Comparison of ENCODE assay signal across 25 mouse cellular contexts in the genomic region with DNA sequence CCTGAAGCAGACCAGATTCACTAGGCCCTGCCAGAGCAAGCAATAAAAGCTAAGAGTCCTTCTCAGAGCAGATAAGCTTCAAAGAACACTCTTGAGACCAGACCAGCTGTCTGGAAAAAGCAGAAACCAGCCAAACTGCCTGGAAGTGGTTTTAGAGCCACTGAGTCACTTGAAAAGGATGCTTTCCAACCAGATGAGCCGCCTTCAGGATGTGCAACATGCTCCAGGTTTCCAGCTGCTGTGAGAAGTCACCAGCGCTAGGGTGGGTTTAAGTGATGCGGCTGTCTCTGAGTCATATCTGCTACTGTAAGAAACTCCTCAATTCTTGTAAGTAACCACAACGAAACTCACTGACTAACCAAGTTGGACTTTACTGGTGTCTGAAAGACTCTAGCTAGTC.
DNase-seq lines count a peak whose midpoint lies in the region; ATAC-seq and TF ChIP-seq lines count a peak whose summit lies in the region.
"Had no signal": no experiment of that assay in that cellular context is flagged by ENCODE, and none has a peak within 500 bp of the region (broad histone marks: within the 10 kb centered on the region; RNA-seq: fewer than 3 reads in every experiment).

No protein-coding gene starts in this region.

- no peaks in the 10 kb centered on the region for H3K79me3 ChIP-seq in C2C12 (ENCODE audit: low read depth)

- no peak overlapping the region for H3ac ChIP-seq in C2C12 (ENCODE audit: control insufficient read depth, insufficient read length, low read depth)

- ATAC-seq in heart, postnatal 0 days (ENCODE audit: insufficient read depth, low read depth): no peak
- no peak for ATAC-seq in hindbrain, embryonic 14.5 days (ENCODE audit: low FRiP score)
- no peak for ATAC-seq in erythroblast, adult 5-6 weeks (replicated peaks; ENCODE audit: low FRiP score, poor library complexity, severe bottlenecking)
- ATAC-seq: activated CD4-positive, CD25-positive, alpha-beta regulatory T cell, adult 4 months; forebrain, embryonic 16.5 days; inflammation-experienced regulatory T-cells, adult 6 months had no signal

- no peak overlapping the region for H3K4me3 ChIP-seq in heart, postnatal 0 days (ENCODE audit: low read depth, low read length)
- H3K4me3 ChIP-seq in C2C12 (ENCODE audit: insufficient read depth, poor library complexity, severe bottlenecking): no peak overlapping the region
- no peak overlapping the region for H3K4me3 ChIP-seq in hindbrain, embryonic 14.5 days (replicated peaks; ENCODE audit: low read length)
- H3K4me3 ChIP-seq: embryonic facial prominence, embryonic 13.5 days; gastrocnemius, adult 2 months; hindbrain, embryonic 13.5 days; neural tube, embryonic 13.5 days had no signal

- 57% methylated on average over 4 of the region's 4 CpGs for WGBS in heart, postnatal 0 days
- WGBS in hindbrain, embryonic 14.5 days: 92% methylated on average over 4 of the region's 4 CpGs

- H3K4me2 ChIP-seq in heart, postnatal 0 days (ENCODE audit: low read depth, low read length): no peak overlapping the region
- H3K4me2 ChIP-seq in hindbrain, embryonic 14.5 days (replicated peaks): no peak overlapping the region
- H3K4me2 ChIP-seq: embryonic facial prominence, embryonic 13.5 days; heart, embryonic 11.5 days; hindbrain, embryonic 13.5 days; neural tube, embryonic 13.5 days had no signal

- no peak for TF ChIP-seq EP300 in heart, postnatal 0 days (IDR thresholded peaks at IDR 0.05; ENCODE audit: low read depth)

- no peaks in the 10 kb centered on the region for H3K36me3 ChIP-seq in heart, postnatal 0 days (replicated peaks; ENCODE audit: control insufficient read depth, insufficient read depth, low read length)
- no peaks in the 10 kb centered on the region for H3K36me3 ChIP-seq in C2C12 (ENCODE audit: control insufficient read depth, insufficient read depth)
- H3K36me3 ChIP-seq in hindbrain, embryonic 14.5 days (replicated peaks; ENCODE audit: control insufficient read depth, insufficient read depth): no peaks in the 10 kb centered on the region
- H3K36me3 ChIP-seq: embryonic facial prominence, embryonic 13.5 days; hindbrain, embryonic 13.5 days; neural tube, embryonic 13.5 days had no signal

- H3K4me1 ChIP-seq in heart, postnatal 0 days (ENCODE audit: control insufficient read depth, insufficient read depth): no peaks in the 10 kb centered on the region
- H3K4me1 ChIP-seq in hindbrain, embryonic 14.5 days (replicated peaks; ENCODE audit: control insufficient read depth, insufficient read depth, low read length): no peaks in the 10 kb centered on the region
- H3K4me1 ChIP-seq: embryonic facial prominence, embryonic 13.5 days; hindbrain, embryonic 13.5 days; neural tube, embryonic 13.5 days had no signal

- H3K79me2 ChIP-seq in C2C12 (ENCODE audit: control insufficient read depth, insufficient read depth): no peaks in the 10 kb centered on the region

- DNase-seq in heart, postnatal 0 days (ENCODE audit: low spot score): peak; percentile 9
- no peak for DNase-seq in heart, adult 18-20 months
- peak; percentile 77 for DNase-seq in brain, adult 2 months (ENCODE audit: low read depth, low spot score)
- DNase-seq in telencephalon, adult 2 months (ENCODE audit: low read depth, low spot score): peak; percentile 34
- no peak for DNase-seq in hindbrain, embryonic 14.5 days (ENCODE audit: low spot score)
- DNase-seq: adrenal gland, adult 8-10 months; cerebellum, adult 18-20 months; cerebellum, postnatal 14 days; gastrocnemius, adult 2 months; heart, postnatal 36 days; kidney, adult 8-10 months; kidney, postnatal 10 days; lung, postnatal 4 days; midbrain, embryonic 14.5 days; retina, postnatal 1 day had no signal

- no peaks in the 10 kb centered on the region for H3K9me3 ChIP-seq in heart, postnatal 0 days (replicated peaks; ENCODE audit: control insufficient read depth, low read length)
- no peaks in the 10 kb centered on the region for H3K9me3 ChIP-seq in hindbrain, embryonic 14.5 days (ENCODE audit: control insufficient read depth, low read length)
- H3K9me3 ChIP-seq: embryonic facial prominence, embryonic 13.5 days; hindbrain, embryonic 13.5 days; neural tube, embryonic 13.5 days had no signal

- H3K9ac ChIP-seq in heart, postnatal 0 days (replicated peaks; ENCODE audit: low read depth, low read length): no peak overlapping the region
- H3K9ac ChIP-seq in hindbrain, embryonic 14.5 days: no peak overlapping the region
- H3K9ac ChIP-seq: embryonic facial prominence, embryonic 13.5 days; hindbrain, embryonic 13.5 days; neural tube, embryonic 13.5 days had no signal

- no peaks in the 10 kb centered on the region for H3K27me3 ChIP-seq in heart, postnatal 0 days (ENCODE audit: control insufficient read depth, insufficient read depth, low read length)
- no peaks in the 10 kb centered on the region for H3K27me3 ChIP-seq in C2C12 (ENCODE audit: control insufficient read depth, insufficient read depth, insufficient read length)
- H3K27me3 ChIP-seq in hindbrain, embryonic 14.5 days (ENCODE audit: control insufficient read depth, insufficient read depth, low read length): no peaks in the 10 kb centered on the region
- H3K27me3 ChIP-seq: embryonic facial prominence, embryonic 13.5 days; hindbrain, embryonic 13.5 days; neural tube, embryonic 13.5 days had no signal

- no peak overlapping the region for H3K27ac ChIP-seq in heart, postnatal 0 days (ENCODE audit: low read depth)
- H3K27ac ChIP-seq in hindbrain, embryonic 14.5 days: no peak overlapping the region
- H3K27ac ChIP-seq: embryonic facial prominence, embryonic 13.5 days; gastrocnemius, adult 2 months; hindbrain, embryonic 13.5 days; neural tube, embryonic 13.5 days; stomach, postnatal 0 days had no signal

- no peak for TF ChIP-seq CTCF in heart, postnatal 0 days (IDR thresholded peaks at IDR 0.05; ENCODE audit: low read depth)
- no peak for TF ChIP-seq CTCF in C2C12 (IDR thresholded peaks at IDR 0.05; ENCODE audit: control insufficient read depth, insufficient read depth, insufficient read length)

TF ChIP-seq in C2C12, 6 proteins besides CTCF, POLR2A, EP300 and RAD21:
- TF ChIP-seq MAX (IDR thresholded peaks at IDR 0.05) (peak; percentile 24), USF1 (IDR thresholded peaks at IDR 0.05; ENCODE audit: low read depth) (no peak), CEBPB (IDR thresholded peaks at IDR 0.05; ENCODE audit: low read depth) (peak; percentile 45), MYOD1 (IDR thresholded peaks at IDR 0.05; ENCODE audit: control insufficient read depth, insufficient read length, low read depth) (peak; percentile 93), FOSL1 (IDR thresholded peaks at IDR 0.05; ENCODE audit: insufficient read depth, low read length, poor library complexity, severe bottlenecking) (peak; percentile 93), MYOG (IDR thresholded peaks at IDR 0.05; ENCODE audit: control insufficient read depth, extremely low read depth, insufficient read length) (no peak)

Comparison
In these comparisons a context has a peak if more than half of its experiments do, and no peak if none do; other contexts are left out.
1. DNase-seq: peak in heart, postnatal 0 days (single experiment), brain, adult 2 months (single experiment) and telencephalon, adult 2 months (single experiment); none in heart, adult 18-20 months (0 of 2) and hindbrain, embryonic 14.5 days (single experiment).